Mouse (Mus musculus): Measurements from ENCODE around the gene Nsmf.

The Nsmf gene

GRCm38 (mm10) chr2:25110505-25111183 is 56.5 kb downstream of the Nsmf start:
- no peak for TF ChIP-seq NANOG (IDR thresholded peaks at IDR 0.05; ENCODE audit: borderline replicate concordance, low read length)
- no peak for TF ChIP-seq POU5F1 (IDR thresholded peaks at IDR 0.05; ENCODE audit: borderline replicate concordance, low read length)
- TF ChIP-seq CTCF (conservative IDR thresholded peaks at IDR 0.05; ENCODE audit: low read length): no peak
- Histone ChIP-seq H3K9me3 (ENCODE audit: low read length) (no peaks in the 10 kb centered on the region), H3K4me3 (replicated peaks; ENCODE audit: low read length) (no peak overlapping the region), H3K27me3 (ENCODE audit: insufficient read depth, low read length) (no peaks in the 10 kb centered on the region), H3K4me1 (replicated peaks; ENCODE audit: low read depth, low read length) (peaks cover 2% of the 10 kb centered on the region; the same call in 1 of the 2 replicates), H3K36me3 (ENCODE audit: insufficient read depth, low read length) (no peaks in the 10 kb centered on the region)

GRCm38 (mm10) chr2:25111184-25111791 is 57.1 kb downstream of the Nsmf start:
- H3K36me3 ChIP-seq (ENCODE audit: insufficient read depth, low read length): no peaks in the 10 kb centered on the region
- no peak overlapping the region for H3K4me3 ChIP-seq (replicated peaks; ENCODE audit: low read length)
- H3K27me3 ChIP-seq (ENCODE audit: insufficient read depth, low read length): no peaks in the 10 kb centered on the region
- H3K4me1 ChIP-seq (replicated peaks; ENCODE audit: low read depth, low read length): peaks cover 5% of the 10 kb centered on the region; the same call in 1 of the 2 replicates
- H3K9me3 ChIP-seq (ENCODE audit: low read length): no peaks in the 10 kb centered on the region
- no peak for TF ChIP-seq POU5F1 (IDR thresholded peaks at IDR 0.05; ENCODE audit: borderline replicate concordance, low read length)
- no peak for TF ChIP-seq NANOG (IDR thresholded peaks at IDR 0.05; ENCODE audit: borderline replicate concordance, low read length)
- no peak for TF ChIP-seq CTCF (conservative IDR thresholded peaks at IDR 0.05; ENCODE audit: low read length)

All from E14TG2a.4 (cell line).